Mouse (Mus musculus) thymus, adult 2 months (tissue): ENCODE measurements around the gene Ube2m. TPM values are rescaled to one million over a fixed set of nuclear protein-coding genes. Genes with fewer than 3 reads are reported as not detected.

Source experiments
- DNase-seq: peaks from one replicate; pipeline ENCODE4 v3.0.0; 2021
- H3K27ac ChIP-seq: fragments of 200-500 bp; 2 replicates; pipeline ENCODE4 v1.5.1; 2012; ENCODE audit warnings: low read length, control low read depth; ENCODE audit not compliant: control insufficient read depth, insufficient read depth
- H3K27me3 ChIP-seq: fragments of 200-500 bp; 2 replicates; pipeline ENCODE4 v1.6.1; 2012; ENCODE audit warnings: mild to moderate bottlenecking, low read length, moderate library complexity, mixed read lengths; ENCODE audit not compliant: control insufficient read depth, insufficient read depth
- H3K36me3 ChIP-seq: fragments of 200-500 bp; 2 replicates; pipeline ENCODE4 v1.6.1; 2012; ENCODE audit warnings: mild to moderate bottlenecking, low read length, moderate library complexity; ENCODE audit not compliant: control insufficient read depth, insufficient read depth
- H3K4me1 ChIP-seq: fragments of 200-500 bp; replicated peaks from 2 replicates; pipeline ENCODE4 v1.6.1; 2012; ENCODE audit warnings: low read length; ENCODE audit not compliant: control insufficient read depth, insufficient read depth
- H3K4me3 ChIP-seq: fragments of 200-500 bp; 2 replicates; pipeline ENCODE4 v1.5.1; 2012; ENCODE audit warnings: mild to moderate bottlenecking, low read length, control low read depth, moderate library complexity; ENCODE audit not compliant: control insufficient read depth, insufficient read depth
- CTCF ChIP-seq: fragments of 200-500 bp; IDR thresholded peaks from 2 replicates; pipeline ENCODE4 v1.5.1; 2012; ENCODE audit warnings: mild to moderate bottlenecking, control low read depth, low read length, moderate library complexity, borderline replicate concordance; ENCODE audit not compliant: control insufficient read depth, poor library complexity, insufficient read depth; ENCODE audit errors: extremely low read depth
- POLR2A ChIP-seq: fragments of 200-500 bp; IDR thresholded peaks from 2 replicates; pipeline ENCODE4 v1.6.1; 2012; ENCODE audit warnings: mild to moderate bottlenecking, low read length, control low read depth, moderate library complexity; ENCODE audit not compliant: control insufficient read depth, poor library complexity, insufficient read depth; ENCODE audit errors: extremely low read depth
- WGBS: fragments of 180-500 bp; shearing (Covaris S2); methylation state at CpG from one replicate; pipeline ENCODE4 v1.1.7; 2018; 5-methylcytosine and 5-hydroxymethylcytosine counted together
- polyA plus RNA-seq: library from polyadenylated mRNA; depleted of rRNA; stranded (reverse); fragments of >200 nt; gene quantifications from 2 replicates; pipeline ENCODE4 v1.2.3, GENCODE M21; 2012; rRNA removed

Ube2m gene
- polyA plus RNA-seq, 1 experiment: 236 TPM

- 94% methylated on average over 10 of the region's 10 CpGs for WGBS
- H3K4me3 ChIP-seq: no peak overlapping the region
- H3K27me3 ChIP-seq: no peaks in the 10 kb centered on the region
- no peak overlapping the region for H3K27ac ChIP-seq
- no peaks in the 10 kb centered on the region for H3K36me3 ChIP-seq
- no peak for TF ChIP-seq CTCF
- TF ChIP-seq POLR2A: no peak
- H3K4me1 ChIP-seq: peaks cover 8% of the 10 kb centered on the region
- no peak for DNase-seq
Measured at GRCm38 (mm10) chr7:12993148-12993547, 44.9 kb downstream of the Ube2m start.

- DNase-seq: peak; percentile 55
- H3K36me3 ChIP-seq: no peaks in the 10 kb centered on the region
- no peak overlapping the region for H3K27ac ChIP-seq
- H3K27me3 ChIP-seq: no peaks in the 10 kb centered on the region
- TF ChIP-seq POLR2A (no peak), CTCF (no peak)
- H3K4me3 ChIP-seq: no peak overlapping the region
- 2% methylated on average over 3 of the region's 3 CpGs for WGBS
- peaks cover 13% of the 10 kb centered on the region for H3K4me1 ChIP-seq
Measured at GRCm38 (mm10) chr7:12992222-12992621, 45.9 kb downstream of the Ube2m start.

GRCm38 (mm10) chr7:12987409-12988189 lies 50.5 kb downstream of the Ube2m start:
- WGBS: 77% methylated on average over 8 of the region's 8 CpGs
- DNase-seq: no peak
- H3K36me3 ChIP-seq: no peaks in the 10 kb centered on the region
- TF ChIP-seq POLR2A (no peak), CTCF (no peak)
- peaks cover 19% of the 10 kb centered on the region for H3K4me1 ChIP-seq
- H3K27me3 ChIP-seq: no peaks in the 10 kb centered on the region
- no peak overlapping the region for H3K4me3 ChIP-seq
- peak overlapping the region; percentile 70 for H3K27ac ChIP-seq

- Histone ChIP-seq H3K27me3 (no peaks in the 10 kb centered on the region), H3K27ac (peak overlapping the region; percentile 29), H3K36me3 (no peaks in the 10 kb centered on the region), H3K4me3 (no peak overlapping the region), H3K4me1 (peaks cover 19% of the 10 kb centered on the region)
- 93% methylated on average over 8 of the region's 8 CpGs for WGBS
- no peak for DNase-seq
- TF ChIP-seq CTCF (no peak), POLR2A (no peak)
Measured at GRCm38 (mm10) chr7:12986906-12987305, 51.2 kb downstream of the Ube2m start.

GRCm38 (mm10) chr7:12985724-12986123 lies 52.4 kb downstream of the Ube2m start:
- no peak overlapping the region for H3K27ac ChIP-seq
- H3K27me3 ChIP-seq: no peaks in the 10 kb centered on the region
- H3K4me1 ChIP-seq: peaks cover 19% of the 10 kb centered on the region
- H3K4me3 ChIP-seq: no peak overlapping the region
- WGBS: 96% methylated on average over 1 of the region's 1 CpGs
- no peak for TF ChIP-seq POLR2A
- TF ChIP-seq CTCF: no peak
- no peaks in the 10 kb centered on the region for H3K36me3 ChIP-seq
- DNase-seq: no peak

Other genes starting within 250 kb of the Ube2m start
- gene Zscan18, start 234.6 kb downstream of the Ube2m start, polyA plus RNA-seq: 2.7 and 2.9 TPM in 2 replicates
- gene Zfp329, start 219.4 kb downstream of the Ube2m start, polyA plus RNA-seq: 4.1 and 4.2 TPM in 2 replicates
- 16.9 and 17.6 TPM in 2 replicates for gene Zfp110, start 203.5 kb downstream of the Ube2m start, polyA plus RNA-seq
- gene Zfp128, start 157.1 kb downstream of the Ube2m start, polyA plus RNA-seq: 1.7 and 2.2 TPM in 2 replicates
- 14.3 and 14.9 TPM in 2 replicates for gene Zscan22, start 140.5 kb downstream of the Ube2m start, polyA plus RNA-seq
- 2,545 and 2,907 TPM in 2 replicates for gene Rps5, start 116.0 kb downstream of the Ube2m start, polyA plus RNA-seq
- gene Rnf225, start 110.9 kb downstream of the Ube2m start, polyA plus RNA-seq: 1.0 and 1.8 TPM in 2 replicates
- gene Zfp324, start 72.4 kb downstream of the Ube2m start, polyA plus RNA-seq: 8.7 and 9.3 TPM in 2 replicates
- 10.8 and 11.4 TPM in 2 replicates for gene Zfp446, start 60.4 kb downstream of the Ube2m start, polyA plus RNA-seq
- 0.89 and 3.0 TPM in 2 replicates for gene Slc27a5, start 40.1 kb downstream of the Ube2m start, polyA plus RNA-seq
- gene Trim28, start 39.2 kb downstream of the Ube2m start, polyA plus RNA-seq: 902 and 905 TPM in 2 replicates
- gene Zbtb45, start 28.2 kb downstream of the Ube2m start, polyA plus RNA-seq: 78.8 and 127 TPM in 2 replicates
- gene Chmp2a, start 3.5 kb downstream of the Ube2m start, polyA plus RNA-seq: 65.6 and 65.7 TPM in 2 replicates
- gene Mzf1, start 16.5 kb upstream of the Ube2m start, polyA plus RNA-seq: 3.5 and 4.5 TPM in 2 replicates
- not detected in 2 replicates for gene Vmn1r85, start 56.9 kb upstream of the Ube2m start, polyA plus RNA-seq
- not detected in 2 replicates for gene Vmn1r86, start 81.6 kb upstream of the Ube2m start, polyA plus RNA-seq
- gene Vmn1r87, start 101.9 kb upstream of the Ube2m start, polyA plus RNA-seq: not detected in 2 replicates
- gene Vmn1r88, start 121.3 kb upstream of the Ube2m start, polyA plus RNA-seq: not detected in 2 replicates
- not detected in 2 replicates for gene Vmn1r89, start 174.7 kb upstream of the Ube2m start, polyA plus RNA-seq
- 35.8 and 55.2 TPM in 2 replicates for gene Lig1, start 239.0 kb upstream of the Ube2m start, polyA plus RNA-seq
- gene Zswim9, start 240.4 kb upstream of the Ube2m start, polyA plus RNA-seq: 7.4 and 7.8 TPM in 2 replicates